ENCODE assay signal across 13 mouse cellular contexts in the genomic region with DNA sequence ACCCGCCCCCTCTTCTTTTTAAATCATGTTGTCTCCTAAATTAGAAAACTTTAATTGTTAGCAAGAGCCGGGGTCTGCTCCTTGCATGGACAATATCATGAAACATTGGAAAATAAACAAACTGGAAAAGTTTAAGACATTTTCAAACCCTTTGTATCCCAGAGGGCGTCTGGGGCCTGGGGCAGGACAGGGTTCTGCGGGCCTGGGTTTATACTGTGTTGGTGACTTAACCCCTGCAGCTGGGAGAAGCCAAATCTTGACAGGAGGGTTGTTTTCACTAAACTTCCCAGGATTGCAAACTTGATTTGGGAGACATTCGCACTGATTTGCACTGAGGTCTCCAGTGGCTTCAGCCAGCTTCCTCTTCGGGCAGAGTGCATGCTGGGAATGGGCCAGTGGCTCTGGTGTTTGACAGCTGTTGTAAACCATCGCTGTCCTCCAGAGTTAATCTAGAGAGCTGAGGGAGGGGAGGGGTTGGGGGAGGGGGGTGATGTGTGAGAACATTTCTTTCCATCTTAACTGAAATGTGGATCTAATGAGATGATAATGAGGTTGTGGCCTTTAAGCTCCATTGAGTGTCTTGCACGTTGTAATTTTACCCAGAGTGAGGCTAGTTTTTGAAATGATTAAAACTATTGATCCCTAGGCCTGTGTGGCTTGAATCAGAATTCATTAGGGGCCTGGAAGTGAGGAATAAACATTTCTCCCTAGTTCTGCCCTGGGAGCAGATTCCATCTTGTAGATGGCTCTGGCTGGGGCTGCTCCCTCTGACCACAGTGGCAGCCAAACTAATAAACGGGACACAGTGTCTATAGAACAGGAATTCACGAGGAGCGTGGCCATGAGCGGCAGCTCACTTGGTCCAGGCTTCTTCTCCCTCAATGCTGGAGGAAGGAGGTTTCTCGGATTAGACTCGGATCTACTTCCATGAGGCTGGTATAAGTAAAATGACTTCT. TPM values are rescaled to one million over a fixed set of nuclear protein-coding genes. Genes with fewer than 3 reads are reported as not detected.
DNase-seq lines count a peak whose midpoint lies in the region; ATAC-seq and TF ChIP-seq lines count a peak whose summit lies in the region.
"Had no signal": no experiment of that assay in that cellular context is flagged by ENCODE, and none has a peak within 500 bp of the region (broad histone marks: within the 10 kb centered on the region; RNA-seq: fewer than 3 reads in every experiment).

No protein-coding gene starts in this region.

- no peak overlapping the region for H3K9ac ChIP-seq in hindbrain, embryonic 11.5 days (ENCODE audit: low read depth, low read length)
- no peak overlapping the region for H3K9ac ChIP-seq in hindbrain, embryonic 13.5 days
- H3K9ac ChIP-seq in embryonic facial prominence, embryonic 12.5 days, result no peak overlapping the region
- no peak overlapping the region for H3K9ac ChIP-seq in kidney, postnatal 0 days (ENCODE audit: low read depth, low read length)
- H3K9ac ChIP-seq: limb, embryonic 15.5 days had no signal

- TF ChIP-seq CTCF in kidney, postnatal 0 days (IDR thresholded peaks at IDR 0.05; ENCODE audit: low read depth), result no peak

- H3K4me1 ChIP-seq in hindbrain, embryonic 11.5 days (replicated peaks; ENCODE audit: control insufficient read depth, insufficient read depth, low read length), result no peaks in the 10 kb centered on the region
- peaks cover 29% of the 10 kb centered on the region for H3K4me1 ChIP-seq in hindbrain, embryonic 13.5 days (replicated peaks)
- H3K4me1 ChIP-seq in embryonic facial prominence, embryonic 12.5 days, result peaks cover 58% of the 10 kb centered on the region
- H3K4me1 ChIP-seq in kidney, postnatal 0 days (replicated peaks; ENCODE audit: insufficient read depth, low read length), result 0 out of 2 replicates have a peak, but pooled peaks cover 4% of the 10 kb centered on the region

- H3K4me3 ChIP-seq in hindbrain, embryonic 11.5 days (ENCODE audit: low read depth, low read length), result no peak overlapping the region
- H3K4me3 ChIP-seq in hindbrain, embryonic 13.5 days, result no peak overlapping the region
- H3K4me3 ChIP-seq in embryonic facial prominence, embryonic 12.5 days, result no peak overlapping the region
- H3K4me3 ChIP-seq in kidney, postnatal 0 days (replicated peaks; ENCODE audit: low read depth, low read length), result no peak overlapping the region
- H3K4me3 ChIP-seq: limb, embryonic 15.5 days had no signal

- no peaks in the 10 kb centered on the region for H3K27me3 ChIP-seq in hindbrain, embryonic 11.5 days (ENCODE audit: control insufficient read depth, insufficient read depth, low read length)
- no peaks in the 10 kb centered on the region for H3K27me3 ChIP-seq in hindbrain, embryonic 13.5 days
- no peaks in the 10 kb centered on the region for H3K27me3 ChIP-seq in embryonic facial prominence, embryonic 12.5 days
- no peaks in the 10 kb centered on the region for H3K27me3 ChIP-seq in kidney, postnatal 0 days (ENCODE audit: insufficient read depth, low read length)
- H3K27me3 ChIP-seq: limb, embryonic 15.5 days had no signal

- WGBS in hindbrain, embryonic 11.5 days, result 70% methylated on average over 14 of the region's 14 CpGs
- WGBS in hindbrain, embryonic 13.5 days, result 68% methylated on average over 14 of the region's 14 CpGs
- WGBS in embryonic facial prominence, embryonic 12.5 days, result 49% methylated on average over 14 of the region's 14 CpGs
- 49% methylated on average over 14 of the region's 14 CpGs for WGBS in kidney, postnatal 0 days

- peak; percentile 57; the same call in 1 of the 2 replicates for ATAC-seq in hindbrain, embryonic 11.5 days (ENCODE audit: low FRiP score)
- no peak for ATAC-seq in hindbrain, embryonic 13.5 days (ENCODE audit: low FRiP score)
- ATAC-seq in embryonic facial prominence, embryonic 12.5 days (ENCODE audit: insufficient number of reproducible peaks, insufficient read depth, low FRiP score, low TSS enrichment), result peak; percentile 48; the same call in 1 of the 2 replicates
- peak; percentile 48 for ATAC-seq in kidney, postnatal 0 days (replicated peaks; ENCODE audit: low FRiP score, low read depth)
- ATAC-seq: forebrain, embryonic 14.5 days had no signal

- no peaks in the 10 kb centered on the region for H3K36me3 ChIP-seq in hindbrain, embryonic 11.5 days (ENCODE audit: control insufficient read depth, insufficient read depth, low read length)
- H3K36me3 ChIP-seq in hindbrain, embryonic 13.5 days, result no peaks in the 10 kb centered on the region
- no peaks in the 10 kb centered on the region for H3K36me3 ChIP-seq in embryonic facial prominence, embryonic 12.5 days
- no peaks in the 10 kb centered on the region for H3K36me3 ChIP-seq in kidney, postnatal 0 days (ENCODE audit: insufficient read depth, low read length)
- H3K36me3 ChIP-seq: limb, embryonic 15.5 days had no signal

- H3K4me2 ChIP-seq in hindbrain, embryonic 11.5 days (replicated peaks; ENCODE audit: low read depth, low read length), result no peak overlapping the region
- no peak overlapping the region for H3K4me2 ChIP-seq in hindbrain, embryonic 13.5 days
- H3K4me2 ChIP-seq in embryonic facial prominence, embryonic 12.5 days (replicated peaks), result no peak overlapping the region
- H3K4me2 ChIP-seq in kidney, postnatal 0 days (ENCODE audit: low read length), result no peak overlapping the region
- H3K4me2 ChIP-seq: limb, embryonic 15.5 days had no signal

- H3K27ac ChIP-seq in hindbrain, embryonic 11.5 days (ENCODE audit: low read depth, low read length), result no peak overlapping the region
- H3K27ac ChIP-seq in hindbrain, embryonic 13.5 days, result no peak overlapping the region; the same call in 1 of the 2 replicates
- H3K27ac ChIP-seq in embryonic facial prominence, embryonic 12.5 days, result 0 out of 2 replicates have a peak overlapping the region, but pooled peaks have one; percentile 50
- peak overlapping the region; percentile 60 for H3K27ac ChIP-seq in kidney, postnatal 0 days
- H3K27ac ChIP-seq: limb, embryonic 15.5 days had no signal

- no peak for DNase-seq in hindbrain, embryonic 11.5 days (ENCODE audit: low spot score)
- DNase-seq in kidney, postnatal 0 days (ENCODE audit: low spot score), result peak; percentile 76
- peak; percentile 74 to 90 for DNase-seq in lung, postnatal 4 days
- DNase-seq in urinary bladder, adult 18-20 months (ENCODE audit: low spot score in 2 of 2), result no peak
- no peak for DNase-seq in right cerebral cortex, postnatal 36 days (ENCODE audit: low spot score in 2 of 2)
- no peak for DNase-seq in spleen, postnatal 36 days (ENCODE audit: low spot score in 2 of 2)
- DNase-seq: adrenal gland, postnatal 36 days; cerebellum, postnatal 10 days; heart, postnatal 36 days had no signal

- H3K9me3 ChIP-seq in hindbrain, embryonic 11.5 days (ENCODE audit: control insufficient read depth, low read length), result no peaks in the 10 kb centered on the region
- H3K9me3 ChIP-seq in hindbrain, embryonic 13.5 days, result no peaks in the 10 kb centered on the region
- H3K9me3 ChIP-seq in embryonic facial prominence, embryonic 12.5 days, result no peaks in the 10 kb centered on the region
- no peaks in the 10 kb centered on the region for H3K9me3 ChIP-seq in kidney, postnatal 0 days (replicated peaks; ENCODE audit: low read length)
- H3K9me3 ChIP-seq: limb, embryonic 15.5 days had no signal

RNA-seq across cellular contexts. Expression of gene Vps8, which starts 36.7 kb away (rescaled TPM):
- polyA plus RNA-seq in hindbrain, embryonic 11.5 days (2014; fragmentation: Nextera tagmentation; extraction: Ambion mirVana), result 27.0 and 29.6 TPM in 2 replicates
- polyA plus RNA-seq in hindbrain, embryonic 13.5 days (2015; fragmentation: Nextera tagmentation; extraction: Ambion mirVana), result 26.8 and 32.3 TPM in 2 replicates
- 16.7 and 19.7 TPM in 2 replicates for polyA plus RNA-seq in embryonic facial prominence, embryonic 12.5 days (2016; fragmentation: Nextera tagmentation; extraction: Ambion mirVana)
- 28.8 and 34.4 TPM in 2 replicates for polyA plus RNA-seq in kidney, postnatal 0 days (2015; fragmentation: Nextera tagmentation; extraction: Ambion mirVana)

Comparison
In these comparisons a context has a peak if more than half of its experiments do, and no peak if none do; other contexts are left out.
1. DNase-seq: peak in kidney, postnatal 0 days (single experiment) and lung, postnatal 4 days (2 of 2); none in hindbrain, embryonic 11.5 days (single experiment), urinary bladder, adult 18-20 months (0 of 2), right cerebral cortex, postnatal 36 days (0 of 2) and spleen, postnatal 36 days (0 of 2).
2. H3K27ac ChIP-seq: peak in embryonic facial prominence, embryonic 12.5 days (single experiment) and kidney, postnatal 0 days (single experiment); none in hindbrain, embryonic 11.5 days (single experiment) and hindbrain, embryonic 13.5 days (single experiment).